9 mouse cellular contexts compared by ENCODE assay signal in the genomic region with DNA sequence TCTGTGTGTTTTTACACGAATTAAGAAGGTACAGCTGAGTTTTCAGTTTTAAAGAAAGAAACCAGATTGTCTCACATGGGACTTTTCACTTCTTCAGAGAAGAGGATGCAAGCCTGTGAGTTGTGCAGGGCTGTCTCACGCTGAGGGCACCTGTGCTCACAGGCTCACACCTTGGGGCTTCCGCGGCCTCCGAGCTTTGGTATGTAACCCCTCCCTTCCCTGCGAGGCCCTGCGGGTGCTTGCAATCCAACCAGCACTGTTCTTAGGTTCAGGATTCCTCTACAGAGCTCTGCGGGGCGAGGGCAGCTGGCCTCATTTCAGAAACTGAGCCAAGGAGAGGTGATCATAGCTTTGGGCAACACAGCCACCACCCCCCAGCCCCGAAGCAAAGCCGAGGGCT. TPM values are rescaled to one million over a fixed set of nuclear protein-coding genes. Genes with fewer than 3 reads are reported as not detected.
DNase-seq lines count a peak whose midpoint lies in the region; ATAC-seq and TF ChIP-seq lines count a peak whose summit lies in the region.
"Had no signal": no experiment of that assay in that cellular context is flagged by ENCODE, and none has a peak within 500 bp of the region (broad histone marks: within the 10 kb centered on the region; RNA-seq: fewer than 3 reads in every experiment).

No protein-coding gene starts in this region.

- H3K4me1 ChIP-seq in heart, embryonic 12.5 days (replicated peaks): peaks cover 27% of the 10 kb centered on the region
- H3K4me1 ChIP-seq in spleen, adult 2 months (ENCODE audit: control insufficient read depth, insufficient read depth, insufficient read length): peaks cover 17% of the 10 kb centered on the region

- no peak overlapping the region for H3K4me3 ChIP-seq in heart, embryonic 12.5 days
- H3K4me3 ChIP-seq in spleen, adult 2 months (ENCODE audit: extremely low read depth, insufficient read depth, insufficient read length): peak overlapping the region; percentile 20; the same call in 1 of the 2 replicates
- H3K4me3 ChIP-seq: hindbrain, embryonic 15.5 days had no signal

- TF ChIP-seq CTCF in spleen, adult 2 months (IDR thresholded peaks at IDR 0.05; ENCODE audit: extremely low read depth, insufficient read depth, insufficient read length, insufficient replicate concordance): no peak

- ATAC-seq in heart, embryonic 12.5 days (ENCODE audit: insufficient number of reproducible peaks, low FRiP score): no peak
- ATAC-seq in megakaryocyte, adult 5-6 weeks (ENCODE audit: poor library complexity, severe bottlenecking): peak; percentile 20; the same call in 1 of the 2 replicates

- 26% methylated on average over 11 of the region's 11 CpGs for WGBS in heart, embryonic 12.5 days
- 66% methylated on average over 11 of the region's 11 CpGs for WGBS in spleen, adult 2 months

- TF ChIP-seq POLR2A in spleen, adult 2 months (IDR thresholded peaks at IDR 0.05; ENCODE audit: low read depth, low read length): no peak

- no peaks in the 10 kb centered on the region for H3K27me3 ChIP-seq in heart, embryonic 12.5 days (replicated peaks)
- H3K27me3 ChIP-seq in spleen, adult 2 months (ENCODE audit: control insufficient read depth, insufficient read depth, low read length): no peaks in the 10 kb centered on the region
- H3K27me3 ChIP-seq: hindbrain, embryonic 15.5 days had no signal

- peak overlapping the region; percentile 23 for H3K4me2 ChIP-seq in heart, embryonic 12.5 days
- H3K4me2 ChIP-seq: hindbrain, embryonic 15.5 days had no signal

- H3K27ac ChIP-seq in heart, embryonic 12.5 days (ENCODE audit: poor library complexity, severe bottlenecking): no peak overlapping the region
- H3K27ac ChIP-seq in spleen, adult 2 months (ENCODE audit: insufficient read depth, low read length): peak overlapping the region; percentile 83
- H3K27ac ChIP-seq: hindbrain, embryonic 15.5 days had no signal

- no peaks in the 10 kb centered on the region for H3K9me3 ChIP-seq in heart, embryonic 12.5 days (replicated peaks)
- H3K9me3 ChIP-seq: hindbrain, embryonic 15.5 days had no signal

- H3K36me3 ChIP-seq in heart, embryonic 12.5 days: no peaks in the 10 kb centered on the region
- no peaks in the 10 kb centered on the region for H3K36me3 ChIP-seq in spleen, adult 2 months (ENCODE audit: control insufficient read depth, insufficient read depth, low read length)
- H3K36me3 ChIP-seq: hindbrain, embryonic 15.5 days had no signal

- DNase-seq in heart, adult 11 months: no peak
- peak in 1 of 2 experiments; percentile 21 for DNase-seq in spleen, adult 2 months (ENCODE audit: low read depth in 1 of 2, low spot score in 2 of 2)
- no peak for DNase-seq in spleen, postnatal 10 days (ENCODE audit: low spot score in 2 of 2)
- no peak for DNase-seq in yolk sac, embryonic 10.5 days (ENCODE audit: low spot score)
- no peak for DNase-seq in B cell, adult 2 months
- DNase-seq in cerebellum, postnatal 25 days: no peak

- H3K9ac ChIP-seq in heart, embryonic 12.5 days: peak overlapping the region; percentile 52
- H3K9ac ChIP-seq: hindbrain, embryonic 15.5 days had no signal

RNA-seq across cellular contexts. Expression of a gene that starts 46.1 kb away (rescaled TPM):
- polyA plus RNA-seq in heart, embryonic 12.5 days (2016; fragmentation: Nextera tagmentation; extraction: Ambion mirVana): 18.7 and 21.2 TPM in 2 replicates
- 50.9 and 54.5 TPM in 2 replicates for polyA plus RNA-seq in spleen, adult 2 months (2012; rRNA removed)
- 1.5 and 1.6 TPM in 2 replicates for total RNA-seq in megakaryocyte, adult 5-6 weeks (2015)
- total RNA-seq in megakaryocyte, adult 5-6 weeks (2017): 0.66 and 1.1 TPM in 2 replicates
